Mouse (Mus musculus) heart, embryonic 14.5 days (tissue): Measurements from ENCODE around the gene Olfr702. TPM values are rescaled to one million over a fixed set of nuclear protein-coding genes. Genes with fewer than 3 reads are reported as not detected.

ENCODE experiments used
- ATAC-seq: fragments of 200-750 bp; cut with Nextera tagmentation; 2 replicates; pipeline ENCODE4 v1.8.0; 2017; ENCODE audit warnings: low read depth, moderate TSS enrichment; ENCODE audit not compliant: insufficient number of reproducible peaks, insufficient read depth, low FRiP score
- H3K27ac ChIP-seq, 2 experiments: fragments of 200-500 bp in 1 of 2; fragments of 300-500 bp in 1 of 2; sonication (generic) in 1 of 2; replicated peaks in 1 of 2; 2 replicates each; pipeline ENCODE4 v1.5.1; 2012 to 2014; ENCODE audit warnings: low read depth in 2 of 2, low read length in 2 of 2, control low read depth in 1 of 2, mild to moderate bottlenecking in 1 of 2, mixed read lengths in 1 of 2; ENCODE audit not compliant: control insufficient read depth in 1 of 2, insufficient read depth in 1 of 2
- H3K27me3 ChIP-seq: fragments of 300-500 bp; sonication (generic); 2 replicates; pipeline ENCODE4 v1.6.1; 2014; ENCODE audit warnings: mild to moderate bottlenecking, low read length, control low read depth; ENCODE audit not compliant: control insufficient read depth, insufficient read depth
- H3K36me3 ChIP-seq: fragments of 300-500 bp; sonication (generic); 2 replicates; pipeline ENCODE4 v1.6.1; 2014; ENCODE audit warnings: mild to moderate bottlenecking, control low read depth, low read length, mixed read lengths; ENCODE audit not compliant: control insufficient read depth, insufficient read depth
- H3K4me1 ChIP-seq, 2 experiments: fragments of 200-500 bp in 1 of 2; fragments of 300-500 bp in 1 of 2; sonication (generic) in 1 of 2; 2 replicates each; pipeline ENCODE4 v1.6.1; 2012 to 2014; ENCODE audit warnings: low read length in 2 of 2, control low read depth in 1 of 2, mixed read lengths in 1 of 2; ENCODE audit not compliant: control insufficient read depth in 2 of 2, insufficient read depth in 2 of 2
- H3K4me2 ChIP-seq: fragments of 300-500 bp; sonication (generic); 2 replicates; pipeline ENCODE4 v1.6.1; 2014; ENCODE audit warnings: mild to moderate bottlenecking, low read length
- H3K4me3 ChIP-seq, 2 experiments: fragments of 200-500 bp in 1 of 2; fragments of 300-500 bp in 1 of 2; sonication (generic) in 1 of 2; 2 replicates each; pipeline ENCODE4 v1.5.1; 2012 to 2014; ENCODE audit warnings: low read length in 2 of 2, mild to moderate bottlenecking in 2 of 2, control low read depth in 1 of 2, low read depth in 1 of 2, moderate library complexity in 1 of 2; ENCODE audit not compliant: control insufficient read depth in 1 of 2, insufficient read depth in 1 of 2
- H3K9ac ChIP-seq: fragments of 300-500 bp; sonication (generic); 2 replicates; pipeline ENCODE4 v1.6.1; 2014; ENCODE audit warnings: mild to moderate bottlenecking, low read length
- H3K9me3 ChIP-seq: fragments of 300-500 bp; sonication (generic); 2 replicates; pipeline ENCODE4 v1.6.1; 2016; ENCODE audit warnings: low read length, control low read depth; ENCODE audit not compliant: control insufficient read depth
- WGBS: fragments of 180-500 bp; shearing (Covaris S2); extraction: QIAGEN DNeasy Blood & Tissue Kit; methylation state at CpG from one replicate; pipeline ENCODE4 v1.1.7; 2014; 5-methylcytosine and 5-hydroxymethylcytosine counted together
- polyA plus RNA-seq: library from polyadenylated mRNA; unstranded; fragments of >200 nt; fragmentation: Nextera tagmentation; extraction: Ambion mirVana; gene quantifications from 2 replicates; pipeline ENCODE4 v1.2.1, GENCODE M21; 2014

The Olfr702 gene
- polyA plus RNA-seq, result not detected in 2 replicates

DNA sequence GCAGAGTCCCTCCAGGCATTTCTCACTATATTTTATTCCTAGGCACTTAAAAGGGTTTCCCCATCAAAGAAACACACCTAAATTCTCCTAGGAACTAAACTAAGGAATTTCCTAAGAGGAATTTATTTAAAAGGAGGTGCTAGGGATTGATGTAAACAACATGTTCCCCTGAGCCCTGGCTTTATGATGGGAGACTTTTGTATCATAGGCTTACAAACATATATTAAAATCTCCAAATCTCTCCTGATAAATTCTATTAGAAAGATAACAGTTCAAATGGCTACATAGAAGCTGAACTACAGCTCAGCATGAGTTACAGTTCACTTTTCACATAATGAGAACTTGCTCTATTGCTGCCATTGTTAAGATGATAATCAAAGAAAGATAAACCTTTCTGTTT, at the start of gene Olfr702:
Gene Olfr702 (minus strand): TSS at position 101 of the 400 bp plus-strand sequence.
- Histone ChIP-seq H3K4me3 (no peak within 1 kb of the TSS), H3K9ac (no peak within 1 kb of the TSS), H3K9me3 (no peaks in the 10 kb centered on the region), H3K4me2 (no peak within 1 kb of the TSS), H3K4me1 (no peaks in the 10 kb centered on the region), H3K27me3 (no peaks in the 10 kb centered on the region), H3K27ac (no peak within 1 kb of the TSS), H3K36me3 (no peaks in the 10 kb centered on the region)
- ATAC-seq, result no peak

DNA sequence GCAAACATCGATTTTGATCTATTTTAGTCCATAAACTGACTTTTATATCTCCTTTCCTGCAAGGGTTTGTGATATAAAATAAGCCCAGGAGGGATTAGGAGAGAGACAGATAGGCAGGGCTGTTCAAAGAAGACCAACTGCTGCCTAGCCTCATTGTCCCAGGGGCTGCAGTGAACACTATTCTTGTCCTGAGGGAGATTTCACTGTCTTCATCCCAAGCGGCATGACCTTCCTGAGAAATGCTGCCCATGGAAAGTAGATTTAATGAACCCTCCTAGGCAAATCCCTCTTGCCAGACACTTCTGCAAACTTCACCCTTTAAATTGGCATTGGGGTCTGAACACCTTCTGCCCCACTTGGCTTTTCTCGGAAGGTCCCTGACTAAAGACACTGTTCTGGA, 43.1 kb upstream of the Olfr702 start, which contains the start of gene Olfr705:
Gene Olfr705 (minus strand): TSS at position 101 of the 400 bp plus-strand sequence.
- ATAC-seq, result no peak
- H3K4me1 ChIP-seq, result no peaks in the 10 kb centered on the region
- no peak within 1 kb of the TSS for H3K9ac ChIP-seq
- no peaks in the 10 kb centered on the region for H3K36me3 ChIP-seq
- no peaks in the 10 kb centered on the region for H3K9me3 ChIP-seq
- no peak within 1 kb of the TSS for H3K4me2 ChIP-seq
- no peak within 1 kb of the TSS for H3K27ac ChIP-seq
- no peaks in the 10 kb centered on the region for H3K27me3 ChIP-seq
- no peak within 1 kb of the TSS for H3K4me3 ChIP-seq
- WGBS, result 72% methylated on average over 3 of the region's 3 CpGs

DNA sequence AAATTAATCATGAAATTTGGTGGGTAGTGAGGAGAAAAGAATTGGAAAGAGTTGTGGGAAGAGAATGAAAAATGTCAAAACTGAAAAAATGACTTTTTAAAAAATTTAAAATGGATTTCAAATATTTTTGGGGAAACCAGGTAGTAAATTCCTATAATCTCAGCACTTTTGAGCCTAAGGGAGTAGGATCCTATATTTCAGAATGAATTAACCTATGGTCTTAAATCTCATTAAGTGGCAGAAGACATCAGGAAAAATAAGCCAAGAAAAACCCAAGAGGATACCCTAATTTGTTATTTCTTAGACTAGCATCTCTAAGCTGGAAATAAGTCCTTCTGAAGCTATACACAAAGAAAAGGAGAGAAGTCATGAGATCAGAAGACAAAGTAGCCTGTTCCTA, 29.2 kb upstream of the Olfr702 start, which contains the start of gene Olfr704:
Gene Olfr704 (plus strand): TSS at position 301 of the 400 bp plus-strand sequence.
- no peaks in the 10 kb centered on the region for H3K9me3 ChIP-seq
- H3K4me1 ChIP-seq, result no peaks in the 10 kb centered on the region
- no peak within 1 kb of the TSS for H3K4me3 ChIP-seq
- no peaks in the 10 kb centered on the region for H3K36me3 ChIP-seq
- no peak within 1 kb of the TSS for H3K4me2 ChIP-seq
- no peak within 1 kb of the TSS for H3K27ac ChIP-seq
- H3K27me3 ChIP-seq, result no peaks in the 10 kb centered on the region
- no peak within 1 kb of the TSS for H3K9ac ChIP-seq
- no peak for ATAC-seq

DNA sequence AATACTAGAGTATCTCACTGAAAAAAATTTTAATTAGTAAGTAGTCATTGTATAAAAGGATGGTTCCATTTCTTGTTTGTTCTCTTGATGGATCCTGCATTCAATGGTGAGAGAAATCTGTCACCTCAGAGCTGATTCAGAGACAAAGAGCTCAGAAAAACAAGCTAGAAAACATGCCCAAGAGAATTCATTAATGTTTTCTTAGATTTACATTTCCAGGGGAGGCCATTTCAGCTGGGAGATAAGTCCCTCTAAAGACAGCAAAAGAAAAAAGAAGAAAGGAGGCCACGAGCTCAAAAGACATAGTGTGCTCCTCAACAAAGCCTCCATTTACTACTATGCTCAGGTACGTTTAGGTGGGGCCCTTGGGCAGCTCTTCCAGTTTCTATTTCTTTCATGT, 9.4 kb upstream of the Olfr702 start, which contains the start of gene Olfr703:
Gene Olfr703 (plus strand): TSS at position 301 of the 400 bp plus-strand sequence.
- Histone ChIP-seq H3K27ac (no peak within 1 kb of the TSS), H3K4me2 (no peak within 1 kb of the TSS), H3K36me3 (no peaks in the 10 kb centered on the region), H3K4me1 (no peaks in the 10 kb centered on the region), H3K9me3 (no peaks in the 10 kb centered on the region; the same call in 1 of the 2 replicates), H3K9ac (no peak within 1 kb of the TSS), H3K27me3 (no peaks in the 10 kb centered on the region), H3K4me3 (no peak within 1 kb of the TSS)
- no peak for ATAC-seq
- WGBS, result 43% methylated on average over 2 of the region's 2 CpGs

DNA sequence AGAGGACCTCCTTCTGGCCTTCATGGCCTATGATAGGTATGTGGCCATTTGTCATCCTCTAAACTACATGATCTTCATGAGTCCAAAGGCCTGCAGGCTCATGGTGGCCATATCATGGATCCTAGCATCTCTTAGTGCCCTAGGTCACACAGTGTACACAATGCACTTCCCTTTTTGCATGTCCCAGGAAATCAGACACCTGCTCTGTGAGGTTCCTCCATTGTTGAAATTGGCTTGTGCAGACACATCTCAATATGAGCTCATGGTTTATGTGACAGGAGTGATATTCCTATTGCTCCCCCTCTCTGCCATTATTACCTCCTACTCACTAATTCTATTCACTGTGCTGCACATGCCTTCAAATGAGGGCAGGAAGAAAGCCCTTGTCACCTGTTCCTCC, 15.3 kb downstream of the Olfr702 start:
- H3K9me3 ChIP-seq, result no peaks in the 10 kb centered on the region
- H3K4me1 ChIP-seq, result no peaks in the 10 kb centered on the region
- no peaks in the 10 kb centered on the region for H3K27me3 ChIP-seq
- H3K9ac ChIP-seq, result no peak overlapping the region
- no peaks in the 10 kb centered on the region for H3K36me3 ChIP-seq
- H3K4me2 ChIP-seq, result no peak overlapping the region
- H3K4me3 ChIP-seq, result no peak overlapping the region
- no peak for ATAC-seq
- H3K27ac ChIP-seq, result no peak overlapping the region

DNA sequence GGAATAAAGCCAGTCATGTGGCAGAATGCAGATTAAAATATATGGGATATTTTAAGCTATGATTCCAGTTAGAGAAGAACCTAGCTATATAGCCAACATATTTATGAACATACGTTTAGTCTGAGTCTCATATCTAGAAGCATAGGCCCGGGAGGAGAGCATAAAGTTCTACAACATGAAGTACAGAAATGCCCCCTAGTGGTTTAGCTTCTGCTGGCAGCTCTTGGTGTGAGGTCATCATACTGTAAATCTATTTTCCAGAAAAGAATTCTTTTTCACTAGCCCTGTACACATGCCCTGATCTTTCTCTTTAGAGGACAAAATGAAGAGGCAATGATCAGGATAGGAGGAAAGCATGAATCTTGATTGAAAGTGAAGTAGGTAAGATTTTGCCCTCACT, 17.9 kb downstream of the Olfr702 start:
- no peak overlapping the region for H3K4me3 ChIP-seq
- ATAC-seq, result no peak
- H3K4me1 ChIP-seq, result no peaks in the 10 kb centered on the region
- H3K27me3 ChIP-seq, result no peaks in the 10 kb centered on the region
- no peaks in the 10 kb centered on the region for H3K36me3 ChIP-seq
- H3K4me2 ChIP-seq, result no peak overlapping the region
- 31% methylated on average over 2 of the region's 2 CpGs for WGBS
- H3K9ac ChIP-seq, result no peak overlapping the region
- H3K9me3 ChIP-seq, result no peaks in the 10 kb centered on the region
- no peak overlapping the region for H3K27ac ChIP-seq

DNA sequence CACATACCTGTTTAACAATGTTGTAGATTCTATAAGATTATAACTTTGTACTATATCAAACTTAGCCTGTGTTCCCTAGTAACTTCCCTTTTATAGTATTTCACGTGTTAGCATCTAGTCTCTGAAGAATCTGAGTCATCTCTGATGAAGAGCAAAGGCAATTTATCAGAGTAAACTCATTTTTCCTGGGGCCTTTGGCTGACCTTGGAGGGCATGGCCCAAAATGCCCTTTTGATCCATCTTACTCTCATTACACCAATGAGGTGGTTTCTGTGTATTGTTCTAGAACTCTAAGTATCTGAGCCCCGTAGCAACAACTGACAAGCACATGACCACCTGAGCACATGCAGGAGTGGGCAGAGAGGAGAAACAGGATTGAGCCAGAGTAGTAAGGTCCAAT, 19.9 kb downstream of the Olfr702 start, which contains the start of gene Olfr701:
Gene Olfr701 (plus strand): TSS at position 301 of the 400 bp plus-strand sequence.
- H3K4me3 ChIP-seq, result no peak within 1 kb of the TSS
- 68% methylated on average over 2 of the region's 2 CpGs for WGBS
- no peak within 1 kb of the TSS for H3K9ac ChIP-seq
- H3K27me3 ChIP-seq, result no peaks in the 10 kb centered on the region
- no peaks in the 10 kb centered on the region for H3K4me1 ChIP-seq
- no peaks in the 10 kb centered on the region for H3K9me3 ChIP-seq
- H3K4me2 ChIP-seq, result no peak within 1 kb of the TSS
- H3K27ac ChIP-seq, result no peak within 1 kb of the TSS
- no peaks in the 10 kb centered on the region for H3K36me3 ChIP-seq
- ATAC-seq, result no peak

DNA sequence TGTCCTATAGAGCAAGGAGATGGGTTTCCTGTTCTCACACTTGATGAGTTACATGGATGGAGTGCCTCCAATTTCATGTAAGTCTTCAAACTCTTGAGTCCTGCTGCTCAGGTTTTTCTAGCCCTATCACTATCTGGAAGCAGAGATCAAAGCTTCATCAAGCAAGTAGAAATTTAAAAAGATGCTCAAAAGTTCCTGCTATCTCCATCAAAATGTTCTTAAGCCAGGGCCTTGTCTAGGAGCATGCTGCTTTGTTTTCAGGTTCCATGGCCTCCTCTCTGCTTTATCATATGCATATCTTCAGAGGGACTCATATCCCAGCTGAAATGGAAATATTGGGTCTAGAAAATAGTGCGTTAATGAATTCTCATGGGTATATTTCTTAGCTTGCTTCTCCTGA, 25.0 kb downstream of the Olfr702 start, which contains the start of gene Olfr700:
Gene Olfr700 (minus strand): TSS at position 101 of the 400 bp plus-strand sequence.
- no peaks in the 10 kb centered on the region for H3K36me3 ChIP-seq
- H3K9me3 ChIP-seq, result no peaks in the 10 kb centered on the region
- no peaks in the 10 kb centered on the region for H3K27me3 ChIP-seq
- H3K4me3 ChIP-seq, result no peak within 1 kb of the TSS
- ATAC-seq, result no peak
- H3K27ac ChIP-seq, result no peak within 1 kb of the TSS
- 75% methylated on average over 1 of the region's 1 CpGs for WGBS
- no peak within 1 kb of the TSS for H3K9ac ChIP-seq
- H3K4me2 ChIP-seq, result no peak within 1 kb of the TSS
- no peaks in the 10 kb centered on the region for H3K4me1 ChIP-seq
